Mouse (Mus musculus): Measurements from ENCODE around the gene Mical3. TPM values are rescaled to one million over a fixed set of nuclear protein-coding genes. Genes with fewer than 3 reads are reported as not detected.

The Mical3 gene
- polyA plus RNA-seq, 1 experiment: 10.3 TPM

DNA sequence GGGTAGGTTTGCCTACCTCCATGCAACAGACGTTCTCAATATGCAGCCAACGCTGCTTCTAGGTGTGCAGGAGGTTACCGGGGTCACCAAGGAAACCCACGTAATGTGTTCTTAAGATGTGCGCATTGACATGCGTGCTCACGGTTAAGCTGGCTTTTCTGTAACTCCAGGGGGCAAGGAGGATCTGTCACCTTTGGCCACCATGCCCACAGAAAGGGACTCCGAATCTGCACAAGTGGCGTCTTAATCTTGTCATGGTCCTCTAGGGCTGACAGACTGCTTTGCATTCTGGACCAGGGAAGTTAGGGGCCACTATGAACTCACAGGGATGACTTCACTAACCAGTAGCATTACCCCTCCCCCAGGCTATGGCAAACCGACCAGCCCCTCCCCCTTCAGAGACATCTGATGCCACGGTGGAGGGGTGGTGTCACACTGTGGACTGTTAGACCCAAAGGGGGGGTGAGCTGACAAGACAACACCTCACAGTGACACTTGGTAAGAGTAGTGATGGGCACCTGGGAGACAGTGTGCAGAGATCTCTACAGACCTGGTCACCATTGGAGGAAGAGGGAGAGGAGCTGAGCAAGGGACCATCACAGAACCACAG, 192.7 kb downstream of the Mical3 start:
- H3K27me3 ChIP-seq (ENCODE audit: control insufficient read depth, insufficient read depth, insufficient read length): no peaks in the 10 kb centered on the region
- no peak for TF ChIP-seq FOSL1 (IDR thresholded peaks at IDR 0.05; ENCODE audit: insufficient read depth, low read length, poor library complexity, severe bottlenecking)
- no peak for TF ChIP-seq CEBPB (IDR thresholded peaks at IDR 0.05; ENCODE audit: low read depth)
- no peak for TF ChIP-seq USF1 (IDR thresholded peaks at IDR 0.05; ENCODE audit: low read depth)
- no peak for TF ChIP-seq MAX (IDR thresholded peaks at IDR 0.05)
- no peak for TF ChIP-seq MYOG (IDR thresholded peaks at IDR 0.05; ENCODE audit: control insufficient read depth, extremely low read depth, insufficient read length)
- TF ChIP-seq MYOD1 (IDR thresholded peaks at IDR 0.05; ENCODE audit: control insufficient read depth, insufficient read length, low read depth): no peak
- TF ChIP-seq CTCF (IDR thresholded peaks at IDR 0.05; ENCODE audit: control insufficient read depth, insufficient read depth, insufficient read length): no peak
- H3K79me2 ChIP-seq (ENCODE audit: control insufficient read depth, insufficient read depth): no peaks in the 10 kb centered on the region
- no peaks in the 10 kb centered on the region for H3K36me3 ChIP-seq (ENCODE audit: control insufficient read depth, insufficient read depth)
- no peaks in the 10 kb centered on the region for H3K79me3 ChIP-seq (ENCODE audit: low read depth)
- H3ac ChIP-seq (ENCODE audit: control insufficient read depth, insufficient read length, low read depth): no peak overlapping the region
- no peak overlapping the region for H3K4me3 ChIP-seq (ENCODE audit: insufficient read depth, poor library complexity, severe bottlenecking)

DNA sequence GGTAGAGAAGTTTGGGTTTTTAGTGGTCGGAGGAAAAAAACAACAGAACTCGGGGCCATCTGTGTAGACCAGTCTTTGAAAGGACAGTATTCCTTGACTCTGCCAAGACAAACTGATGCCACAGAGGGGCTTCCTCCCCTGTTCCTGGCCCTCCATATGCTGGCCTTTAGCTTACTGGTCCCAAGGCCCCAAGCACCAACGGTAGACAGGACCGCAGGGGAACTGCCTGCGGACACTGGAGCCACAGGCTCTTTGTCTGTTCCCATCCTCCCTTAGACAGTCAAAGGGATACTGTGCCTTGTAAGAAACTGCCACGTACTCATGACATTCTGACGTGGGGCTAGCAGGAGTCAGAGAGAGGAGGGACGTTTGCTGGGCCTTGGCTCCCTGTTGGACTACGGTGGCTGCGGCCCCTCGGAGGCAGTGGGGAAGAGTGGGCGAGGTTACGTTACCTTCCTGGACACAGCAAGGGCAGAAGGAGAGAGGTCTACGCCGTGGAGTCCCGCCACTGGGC, 193.6 kb downstream of the Mical3 start:
- Histone ChIP-seq H3K27me3 (ENCODE audit: control insufficient read depth, insufficient read depth, insufficient read length) (no peaks in the 10 kb centered on the region), H3K36me3 (ENCODE audit: control insufficient read depth, insufficient read depth) (no peaks in the 10 kb centered on the region), H3K4me3 (ENCODE audit: insufficient read depth, poor library complexity, severe bottlenecking) (no peak overlapping the region), H3K79me2 (ENCODE audit: control insufficient read depth, insufficient read depth) (no peaks in the 10 kb centered on the region), H3K79me3 (ENCODE audit: low read depth) (no peaks in the 10 kb centered on the region), H3ac (ENCODE audit: control insufficient read depth, insufficient read length, low read depth) (no peak overlapping the region)
- TF ChIP-seq USF1 (IDR thresholded peaks at IDR 0.05; ENCODE audit: low read depth) (no peak), CTCF (IDR thresholded peaks at IDR 0.05; ENCODE audit: control insufficient read depth, insufficient read depth, insufficient read length) (no peak), MYOG (IDR thresholded peaks at IDR 0.05; ENCODE audit: control insufficient read depth, extremely low read depth, insufficient read length) (no peak), CEBPB (IDR thresholded peaks at IDR 0.05; ENCODE audit: low read depth) (no peak), FOSL1 (IDR thresholded peaks at IDR 0.05; ENCODE audit: insufficient read depth, low read length, poor library complexity, severe bottlenecking) (no peak), MAX (IDR thresholded peaks at IDR 0.05) (no peak), MYOD1 (IDR thresholded peaks at IDR 0.05; ENCODE audit: control insufficient read depth, insufficient read length, low read depth) (no peak)

DNA sequence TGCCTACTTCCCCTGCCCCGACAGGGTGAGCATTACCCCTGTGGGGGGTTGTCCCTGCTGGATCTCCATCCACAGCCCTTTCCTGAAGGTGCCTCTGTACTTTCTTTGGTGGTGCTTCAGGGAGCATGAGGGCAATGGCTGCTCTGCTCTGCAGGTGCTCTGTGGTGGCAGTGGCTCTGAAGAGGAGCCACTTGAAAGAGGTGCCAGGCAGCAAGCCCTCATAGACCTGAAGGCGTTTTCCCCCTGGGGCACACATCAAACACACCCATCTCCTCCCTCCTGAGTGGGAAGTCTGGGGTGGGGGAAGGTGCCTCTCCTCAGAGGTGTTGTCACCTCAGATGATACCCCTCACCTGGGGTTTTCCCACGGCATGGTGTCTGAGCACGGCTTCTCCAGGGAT, 196.6 kb downstream of the Mical3 start:
- no peak for TF ChIP-seq FOSL1 (IDR thresholded peaks at IDR 0.05; ENCODE audit: insufficient read depth, low read length, poor library complexity, severe bottlenecking)
- TF ChIP-seq USF1 (IDR thresholded peaks at IDR 0.05; ENCODE audit: low read depth): no peak
- TF ChIP-seq MYOG (IDR thresholded peaks at IDR 0.05; ENCODE audit: control insufficient read depth, extremely low read depth, insufficient read length): no peak
- no peak for TF ChIP-seq MAX (IDR thresholded peaks at IDR 0.05)
- no peaks in the 10 kb centered on the region for H3K79me2 ChIP-seq (ENCODE audit: control insufficient read depth, insufficient read depth)

GRCm38 (mm10) chr6:120933670-120934069, 197.1 kb downstream of the Mical3 start:
- TF ChIP-seq USF1 (IDR thresholded peaks at IDR 0.05; ENCODE audit: low read depth): no peak
- TF ChIP-seq CTCF (IDR thresholded peaks at IDR 0.05; ENCODE audit: control insufficient read depth, insufficient read depth, insufficient read length): no peak
- no peak for TF ChIP-seq MYOD1 (IDR thresholded peaks at IDR 0.05; ENCODE audit: control insufficient read depth, insufficient read length, low read depth)
- TF ChIP-seq MYOG (IDR thresholded peaks at IDR 0.05; ENCODE audit: control insufficient read depth, extremely low read depth, insufficient read length): no peak
- no peak for TF ChIP-seq FOSL1 (IDR thresholded peaks at IDR 0.05; ENCODE audit: insufficient read depth, low read length, poor library complexity, severe bottlenecking)
- TF ChIP-seq MAX (IDR thresholded peaks at IDR 0.05): no peak
- no peak for TF ChIP-seq CEBPB (IDR thresholded peaks at IDR 0.05; ENCODE audit: low read depth)
- Histone ChIP-seq H3K79me3 (ENCODE audit: low read depth) (no peaks in the 10 kb centered on the region), H3K79me2 (ENCODE audit: control insufficient read depth, insufficient read depth) (no peaks in the 10 kb centered on the region), H3K36me3 (ENCODE audit: control insufficient read depth, insufficient read depth) (no peaks in the 10 kb centered on the region), H3K27me3 (ENCODE audit: control insufficient read depth, insufficient read depth, insufficient read length) (no peaks in the 10 kb centered on the region), H3K4me3 (ENCODE audit: insufficient read depth, poor library complexity, severe bottlenecking) (no peak overlapping the region), H3ac (ENCODE audit: control insufficient read depth, insufficient read length, low read depth) (no peak overlapping the region)

More for the DNA sequence above, 196.6 kb downstream of the Mical3 start:
- Histone ChIP-seq H3ac (ENCODE audit: control insufficient read depth, insufficient read length, low read depth) (no peak overlapping the region), H3K79me3 (ENCODE audit: low read depth) (no peaks in the 10 kb centered on the region), H3K27me3 (ENCODE audit: control insufficient read depth, insufficient read depth, insufficient read length) (no peaks in the 10 kb centered on the region), H3K4me3 (ENCODE audit: insufficient read depth, poor library complexity, severe bottlenecking) (no peak overlapping the region), H3K36me3 (ENCODE audit: control insufficient read depth, insufficient read depth) (no peaks in the 10 kb centered on the region)

DNA sequence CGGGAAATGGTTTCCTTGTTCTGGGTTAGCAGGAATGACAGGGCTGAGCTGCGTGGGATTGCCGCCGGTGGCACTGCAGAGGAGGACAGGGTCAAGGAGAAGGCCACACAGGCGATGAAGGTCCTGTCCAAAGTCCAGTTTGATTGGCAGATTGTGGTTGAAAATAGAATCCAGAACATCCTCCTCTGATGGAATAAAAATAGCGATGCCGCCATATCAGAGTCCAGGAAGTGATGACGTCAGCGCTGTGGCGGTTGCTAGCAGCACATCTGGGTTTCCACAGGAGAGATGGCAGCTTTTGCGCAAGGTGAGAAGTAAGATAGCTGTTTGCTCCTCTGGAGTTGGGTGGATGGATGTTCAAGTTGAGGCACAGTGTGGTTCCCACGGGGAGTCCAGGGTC, 198.2 kb downstream of the Mical3 start:
- H3K27me3 ChIP-seq (ENCODE audit: control insufficient read depth, insufficient read depth, insufficient read length): no peaks in the 10 kb centered on the region
- H3K79me3 ChIP-seq (ENCODE audit: low read depth): no peaks in the 10 kb centered on the region
- TF ChIP-seq MAX (IDR thresholded peaks at IDR 0.05) (no peak), MYOD1 (IDR thresholded peaks at IDR 0.05; ENCODE audit: control insufficient read depth, insufficient read length, low read depth) (no peak), MYOG (IDR thresholded peaks at IDR 0.05; ENCODE audit: control insufficient read depth, extremely low read depth, insufficient read length) (no peak), USF1 (IDR thresholded peaks at IDR 0.05; ENCODE audit: low read depth) (no peak), FOSL1 (IDR thresholded peaks at IDR 0.05; ENCODE audit: insufficient read depth, low read length, poor library complexity, severe bottlenecking) (no peak), CTCF (IDR thresholded peaks at IDR 0.05; ENCODE audit: control insufficient read depth, insufficient read depth, insufficient read length) (no peak), CEBPB (IDR thresholded peaks at IDR 0.05; ENCODE audit: low read depth) (no peak)
- no peaks in the 10 kb centered on the region for H3K36me3 ChIP-seq (ENCODE audit: control insufficient read depth, insufficient read depth)
- H3K79me2 ChIP-seq (ENCODE audit: control insufficient read depth, insufficient read depth): no peaks in the 10 kb centered on the region
- H3ac ChIP-seq (ENCODE audit: control insufficient read depth, insufficient read length, low read depth): no peak overlapping the region
- H3K4me3 ChIP-seq (ENCODE audit: insufficient read depth, poor library complexity, severe bottlenecking): no peak overlapping the region

Measured in C2C12 (cell line).